Mouse (Mus musculus): ENCODE data around the gene Pou3f3.
A peak's percentile ranks its signal among the peaks of the same experiment; 100 is the strongest.

The Pou3f3 gene

DNA sequence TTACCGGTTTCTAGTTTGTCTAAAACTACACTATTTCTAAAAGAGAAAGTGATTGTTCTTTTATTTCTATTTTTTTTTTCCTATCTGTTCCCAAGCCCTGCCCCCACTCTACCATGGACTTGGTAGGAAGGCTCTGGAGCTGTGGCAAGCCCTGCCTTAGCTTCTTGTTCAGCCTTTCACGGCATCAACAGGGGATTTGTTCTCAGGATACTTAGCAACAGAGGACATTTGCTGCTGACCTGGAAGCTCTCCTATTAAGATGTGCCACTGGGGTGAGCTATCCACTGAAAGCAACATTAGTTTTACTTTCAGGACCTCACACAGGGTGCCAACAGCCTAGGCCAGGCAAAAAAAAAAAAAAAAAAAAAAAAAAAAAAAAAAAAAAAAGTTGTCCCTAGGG is 15.4 kb downstream of the Pou3f3 start:
- DNase-seq = no peak

DNA sequence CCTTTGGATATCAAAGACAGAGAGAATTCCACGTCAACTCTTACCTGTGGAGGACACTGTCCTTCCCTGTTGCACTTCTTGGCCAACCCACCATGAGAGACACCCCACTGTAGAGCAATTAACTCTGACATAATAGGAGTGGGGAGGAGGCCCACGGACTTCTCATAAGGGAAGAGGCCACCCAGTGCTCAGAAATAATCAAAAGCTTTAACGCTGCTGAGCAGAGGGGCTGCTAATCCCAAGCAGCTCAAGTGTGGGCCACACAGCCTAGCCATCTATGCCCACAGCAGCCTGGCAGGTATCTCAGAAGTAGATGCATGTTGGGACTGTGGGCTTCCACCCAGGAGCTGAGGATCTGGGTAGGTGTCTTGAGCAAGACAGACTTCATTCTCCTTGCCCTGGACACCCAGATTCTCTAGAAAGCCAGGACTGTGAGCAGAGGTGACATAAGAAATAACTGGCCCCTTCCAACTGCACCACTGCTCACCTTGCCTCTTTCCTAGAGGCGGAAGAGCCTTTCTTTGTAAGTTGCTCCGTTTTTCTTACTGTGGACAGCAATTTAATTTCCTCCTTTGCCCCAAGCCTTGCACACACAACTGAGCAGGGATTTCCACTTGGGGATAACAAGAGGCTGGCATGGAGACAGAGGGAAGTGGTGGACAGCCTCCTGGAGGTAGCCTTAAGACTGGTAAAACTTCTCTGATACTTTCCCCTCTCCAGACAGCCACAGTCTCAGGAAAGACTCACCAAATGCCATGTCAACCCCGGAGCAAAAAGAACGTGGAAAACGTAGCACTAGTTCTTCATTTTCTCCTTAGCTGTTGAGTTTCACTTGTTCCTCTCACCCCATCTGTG is 16.1 kb downstream of the Pou3f3 start:
- DNase-seq = no peak

DNA sequence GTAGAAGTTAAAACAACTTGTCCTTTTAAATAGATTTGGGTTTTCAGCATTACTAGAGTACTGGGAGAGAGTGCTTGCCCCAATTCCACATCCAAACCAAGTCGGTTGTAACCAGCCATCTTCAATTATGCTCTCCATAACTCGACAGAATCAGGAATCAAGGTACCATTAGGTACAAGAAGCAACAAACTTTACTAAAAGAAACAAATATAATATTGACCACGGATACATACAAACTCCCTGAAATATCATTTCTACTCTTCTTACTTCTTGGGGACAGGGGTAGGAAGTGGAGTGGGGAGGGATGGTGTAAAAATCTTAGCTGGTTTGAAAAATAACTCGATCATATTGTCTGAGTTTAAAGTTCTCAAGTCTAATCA is 16.7 kb downstream of the Pou3f3 start:
- no peak for DNase-seq

GRCm38 (mm10) chr1:42713104-42713932 is 17.8 kb downstream of the Pou3f3 start:
- no peak for DNase-seq

- DNase-seq = peak; percentile 36 to 44
Measured at GRCm38 (mm10) chr1:42714016-42714931, 18.7 kb downstream of the Pou3f3 start.

DNA sequence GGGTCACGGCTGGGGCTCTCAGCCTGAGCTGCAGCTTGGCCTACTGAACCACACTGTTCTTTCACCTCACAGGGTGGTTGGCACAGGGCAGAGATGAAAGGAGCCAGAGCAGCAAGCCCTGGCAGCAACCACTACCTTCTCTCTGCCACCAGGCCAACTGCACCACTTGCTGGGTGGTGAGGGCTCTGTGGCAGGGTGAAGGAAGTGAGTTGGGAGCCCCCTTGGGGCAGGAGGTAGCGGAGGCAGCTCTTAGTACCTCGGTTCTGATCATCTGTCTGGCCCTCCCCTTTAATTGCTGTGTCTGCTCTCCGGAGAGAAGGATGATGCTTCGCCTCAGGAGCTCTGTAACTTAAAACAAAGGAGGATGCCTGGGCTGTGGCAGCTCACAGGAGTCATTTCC is 23.0 kb downstream of the Pou3f3 start:
- DNase-seq = no peak

DNA sequence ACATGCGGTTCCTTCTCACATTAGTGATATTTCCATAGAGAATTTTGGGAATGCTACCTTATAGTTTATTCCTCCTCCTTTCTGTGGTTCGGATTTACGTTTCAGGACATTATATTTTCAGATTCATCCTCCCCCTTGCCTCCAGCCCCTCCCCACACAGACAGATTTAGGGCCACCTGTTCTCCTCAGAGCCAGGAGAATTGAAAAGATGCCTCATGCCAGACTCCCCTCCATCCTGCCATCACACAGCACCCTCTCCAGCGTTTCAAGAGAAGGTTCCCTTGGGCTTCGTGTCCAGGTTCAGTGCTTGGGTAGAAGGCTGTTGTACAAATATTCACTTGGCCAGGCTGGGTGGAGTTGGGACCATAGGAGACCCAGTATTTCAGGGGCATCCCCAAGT is 25.8 kb downstream of the Pou3f3 start:
- DNase-seq = no peak

DNA sequence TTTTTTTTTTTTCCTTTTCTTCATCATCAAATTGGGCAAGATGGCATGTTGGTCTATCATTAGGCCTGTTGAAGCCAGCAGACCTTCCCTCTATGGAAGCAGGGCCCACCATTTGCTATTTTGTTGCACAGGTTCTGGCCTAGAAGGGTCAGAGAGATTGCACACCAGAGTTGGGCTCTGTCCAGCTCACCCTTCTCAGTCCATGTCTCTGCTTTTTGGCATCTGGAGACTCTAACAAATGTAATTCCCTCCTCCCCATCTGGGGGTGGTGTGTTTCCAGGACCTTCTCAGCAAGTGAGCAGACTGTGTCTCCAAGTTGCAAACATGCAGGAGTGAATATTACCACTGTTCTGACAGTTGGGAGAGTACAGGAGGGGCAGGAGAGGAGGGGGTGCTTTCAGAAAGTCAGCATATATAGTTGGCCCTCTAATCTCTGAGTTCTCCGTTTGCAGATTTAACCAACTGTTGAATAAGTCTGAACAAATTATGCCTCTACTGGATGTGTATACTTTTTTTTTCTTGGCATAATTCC is 28.3 kb downstream of the Pou3f3 start:
- no peak for DNase-seq

- DNase-seq = no peak
Measured at GRCm38 (mm10) chr1:42724881-42725280, 29.3 kb downstream of the Pou3f3 start.

- DNase-seq = no peak
Measured at GRCm38 (mm10) chr1:42727161-42727560, 31.6 kb downstream of the Pou3f3 start.

GRCm38 (mm10) chr1:42727676-42728075 is 32.1 kb downstream of the Pou3f3 start:
- DNase-seq = no peak

GRCm38 (mm10) chr1:42741383-42742241 is 46.0 kb downstream of the Pou3f3 start:
- DNase-seq = no peak

GRCm38 (mm10) chr1:42742242-42742560 is 46.6 kb downstream of the Pou3f3 start:
- DNase-seq = no peak

DNA sequence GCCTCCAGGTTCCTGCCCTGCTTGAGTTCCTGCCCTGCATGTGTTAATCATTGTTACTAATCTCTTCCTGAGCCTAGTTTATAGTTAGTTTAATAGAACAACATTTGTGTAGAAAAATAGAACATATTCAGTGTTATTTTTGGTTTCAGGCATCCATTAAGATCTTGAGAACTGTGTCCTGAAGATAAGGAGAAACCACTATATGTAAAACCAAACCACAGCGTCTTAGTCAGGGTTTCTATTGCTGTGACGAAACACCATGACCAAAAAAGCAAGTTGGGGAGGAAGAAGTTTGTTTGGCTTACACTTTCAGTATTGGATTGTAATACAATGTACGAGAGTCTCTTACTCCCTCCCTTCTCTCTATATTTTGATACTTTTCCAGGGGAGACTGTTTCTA is 49.5 kb downstream of the Pou3f3 start:
- no peak for DNase-seq

GRCm38 (mm10) chr1:42749536-42750292 is 54.1 kb downstream of the Pou3f3 start:
- no peak for DNase-seq

Data from lung, adult 18-20 months (tissue).